Mouse (Mus musculus) neural tube, embryonic 10.5 days (tissue): Measurements from ENCODE around the gene Rmdn2.
A peak's percentile ranks its signal among the peaks of the same experiment; 100 is the strongest.

Experiments used
- DNase-seq: peaks from one replicate; pipeline ENCODE4 v3.0.0-alpha.2; 2017; ENCODE audit warnings: low spot score; ENCODE audit errors: extremely low spot score

The Rmdn2 gene

DNA sequence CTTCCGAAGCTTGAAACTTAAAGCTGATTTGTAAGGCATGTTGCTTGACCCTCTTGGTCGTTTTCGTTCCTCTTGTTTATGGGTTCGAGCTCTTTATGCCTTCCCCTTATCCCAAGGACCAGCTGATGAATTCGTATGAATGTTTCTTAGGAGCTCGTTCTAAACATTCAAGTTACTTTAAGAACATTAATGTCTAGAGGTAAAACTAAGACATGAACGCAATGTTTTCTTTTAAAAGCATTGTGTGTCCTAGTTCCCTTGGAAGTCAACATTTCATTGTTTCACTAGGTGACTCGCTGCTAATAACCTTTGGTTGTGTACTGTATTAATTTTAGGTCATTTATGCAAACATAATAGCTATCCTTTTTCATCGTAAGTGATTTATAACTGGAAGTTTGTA is 4.2 kb downstream of the Rmdn2 start:
- no peak for DNase-seq

DNA sequence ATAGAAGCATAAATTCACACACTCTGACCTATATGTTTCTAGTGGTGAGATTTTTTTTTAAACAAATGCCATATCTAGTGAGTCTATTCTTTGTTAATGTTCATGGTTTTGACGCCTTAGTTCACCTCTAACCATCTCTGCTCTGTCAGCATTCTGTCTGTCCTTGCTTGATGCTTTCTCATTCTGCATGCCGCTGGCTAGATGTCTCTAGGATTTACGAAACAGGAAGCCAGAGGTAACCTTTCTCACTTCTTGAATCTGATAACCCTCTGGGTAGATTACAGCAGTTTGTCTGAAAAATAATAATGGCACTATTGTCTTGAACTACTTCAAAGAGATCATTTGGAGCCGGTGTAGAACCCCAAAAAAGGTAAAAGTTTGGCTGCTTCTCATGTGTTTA is 5.0 kb downstream of the Rmdn2 start:
- DNase-seq: no peak

GRCm38 (mm10) chr17:79618455-79618854 is 6.8 kb downstream of the Rmdn2 start:
- DNase-seq: no peak

- no peak for DNase-seq
Measured at GRCm38 (mm10) chr17:79618984-79619383, 7.3 kb downstream of the Rmdn2 start.

- DNase-seq: no peak
Measured at GRCm38 (mm10) chr17:79622050-79622449, 10.4 kb downstream of the Rmdn2 start.

- DNase-seq: no peak
Measured at GRCm38 (mm10) chr17:79622574-79622973, 10.9 kb downstream of the Rmdn2 start.

GRCm38 (mm10) chr17:79623841-79624240 is 12.2 kb downstream of the Rmdn2 start:
- no peak for DNase-seq

GRCm38 (mm10) chr17:79626241-79626816 is 14.7 kb downstream of the Rmdn2 start:
- no peak for DNase-seq

GRCm38 (mm10) chr17:79649893-79650292 is 38.2 kb downstream of the Rmdn2 start:
- DNase-seq: no peak

GRCm38 (mm10) chr17:79650297-79650696 is 38.6 kb downstream of the Rmdn2 start:
- DNase-seq: no peak

DNA sequence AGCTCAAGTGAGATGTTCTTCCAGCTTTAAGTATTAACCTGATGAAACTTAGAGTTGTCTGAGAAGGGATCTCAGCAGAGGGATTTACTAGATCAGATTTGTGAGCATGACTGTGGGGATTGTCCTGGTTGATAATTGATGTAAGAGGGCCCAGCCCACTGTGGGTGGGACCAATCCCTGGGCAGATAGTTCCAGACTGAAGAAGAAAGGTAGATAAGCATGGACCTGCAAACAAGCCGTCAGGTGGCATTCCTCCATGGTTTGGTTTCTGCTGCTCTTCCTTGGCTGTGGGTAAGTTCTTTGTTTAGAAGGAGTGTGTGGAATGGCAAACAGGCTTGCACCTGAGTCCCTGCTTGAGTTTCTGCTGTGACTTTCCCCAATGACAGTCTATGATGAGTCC is 41.5 kb downstream of the Rmdn2 start:
- no peak for DNase-seq

GRCm38 (mm10) chr17:79654187-79654586 is 42.5 kb downstream of the Rmdn2 start:
- DNase-seq: no peak

DNA sequence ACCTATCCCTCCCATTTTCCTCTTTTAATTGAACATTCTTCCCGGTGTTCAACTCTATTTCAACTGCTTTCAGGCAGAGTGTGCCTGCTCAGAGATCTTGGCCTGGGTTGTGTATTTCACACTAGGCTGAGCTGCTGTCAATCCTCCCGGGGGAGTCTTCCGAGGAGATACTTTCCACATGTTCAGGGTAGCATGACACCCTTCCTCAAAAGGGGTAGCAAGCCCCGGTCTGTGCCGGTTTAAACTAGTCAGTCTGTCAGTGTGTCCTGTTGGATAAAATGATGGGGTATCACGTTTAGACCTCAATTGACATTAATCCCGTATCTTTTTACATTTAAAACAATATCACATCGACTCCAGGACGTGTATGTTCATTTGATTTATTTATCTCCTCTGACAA is 46.1 kb downstream of the Rmdn2 start:
- no peak for DNase-seq

DNA sequence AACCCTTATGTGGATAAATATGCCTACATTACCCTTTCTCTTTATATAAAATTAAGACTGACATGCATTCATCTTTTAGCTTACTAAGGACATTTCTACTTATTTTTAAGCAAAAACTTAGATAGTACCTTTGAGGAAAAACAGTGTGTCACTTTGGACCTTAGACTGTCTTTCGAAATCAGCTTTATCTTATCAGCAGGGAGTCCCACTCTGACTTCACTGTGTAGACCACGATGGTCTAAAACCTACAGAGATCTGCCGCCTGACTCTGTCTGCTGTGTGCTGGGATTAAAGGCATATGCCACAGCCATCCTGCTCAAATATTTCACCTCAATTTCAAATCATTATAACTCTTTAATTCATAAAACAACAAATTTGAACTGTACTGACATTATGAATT is 46.8 kb downstream of the Rmdn2 start:
- no peak for DNase-seq

DNA sequence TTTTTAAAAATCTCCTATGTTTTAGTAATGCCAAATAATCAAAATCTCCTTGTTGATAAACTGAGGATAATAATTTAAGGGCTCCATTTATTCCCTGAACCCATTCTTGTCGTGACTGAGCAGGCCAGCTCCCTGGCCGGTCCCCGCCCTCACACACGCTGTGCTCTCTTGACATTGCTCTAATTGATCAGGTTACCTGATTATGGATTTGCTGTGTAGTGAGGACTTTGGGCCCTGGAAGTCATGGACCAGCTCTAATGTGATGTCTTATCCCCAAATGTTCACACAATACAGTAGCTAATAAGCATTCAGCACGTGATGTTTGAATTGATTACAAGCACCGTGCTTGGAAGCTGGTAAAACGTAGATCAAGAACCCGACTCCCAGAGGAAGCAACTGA is 47.2 kb downstream of the Rmdn2 start:
- no peak for DNase-seq

DNA sequence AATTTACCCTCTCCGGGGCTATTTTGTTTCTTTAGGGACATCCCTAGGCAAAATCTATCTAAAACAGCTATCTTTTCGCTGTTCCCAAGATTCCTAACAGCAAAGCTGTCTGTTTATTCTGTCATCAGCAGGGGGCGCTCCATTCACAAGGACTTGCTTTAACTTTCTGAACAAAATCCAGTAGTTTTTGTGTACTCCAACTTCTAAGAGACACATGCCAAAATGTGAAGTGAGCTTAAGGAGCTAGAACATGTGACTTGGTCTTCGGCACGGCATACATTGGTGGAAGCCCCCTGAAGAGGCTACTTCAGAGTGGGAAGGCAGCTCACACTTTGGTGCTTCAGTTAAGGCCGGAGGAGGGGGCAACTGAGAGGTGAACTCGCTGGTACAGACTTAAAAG is 49.7 kb downstream of the Rmdn2 start:
- DNase-seq: peak; percentile 67

DNA sequence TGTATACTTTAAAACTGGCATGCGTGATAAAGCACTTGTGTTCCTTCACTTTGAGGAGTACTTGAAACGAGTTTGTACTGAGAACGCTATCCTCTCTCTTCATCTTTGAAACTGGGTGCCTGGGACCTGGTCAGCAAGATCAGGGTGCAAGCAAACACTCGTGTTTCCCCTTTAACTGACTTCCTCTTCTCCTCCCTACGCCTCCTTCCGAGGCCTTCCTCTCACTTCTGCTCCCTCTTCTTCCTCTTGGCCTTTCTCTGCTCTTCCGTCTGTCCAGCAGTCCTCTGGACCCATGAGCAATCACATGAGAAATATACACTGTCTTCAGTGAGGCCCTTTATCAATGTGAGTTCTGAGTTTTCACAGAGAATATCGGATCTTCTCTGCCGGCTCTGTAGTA is 50.2 kb downstream of the Rmdn2 start:
- no peak for DNase-seq

GRCm38 (mm10) chr17:79663393-79664105 is 51.9 kb downstream of the Rmdn2 start:
- DNase-seq: no peak

GRCm38 (mm10) chr17:79664106-79664417 is 52.4 kb downstream of the Rmdn2 start:
- no peak for DNase-seq

- no peak for DNase-seq
Measured at GRCm38 (mm10) chr17:79670837-79671236, 59.2 kb downstream of the Rmdn2 start.

DNA sequence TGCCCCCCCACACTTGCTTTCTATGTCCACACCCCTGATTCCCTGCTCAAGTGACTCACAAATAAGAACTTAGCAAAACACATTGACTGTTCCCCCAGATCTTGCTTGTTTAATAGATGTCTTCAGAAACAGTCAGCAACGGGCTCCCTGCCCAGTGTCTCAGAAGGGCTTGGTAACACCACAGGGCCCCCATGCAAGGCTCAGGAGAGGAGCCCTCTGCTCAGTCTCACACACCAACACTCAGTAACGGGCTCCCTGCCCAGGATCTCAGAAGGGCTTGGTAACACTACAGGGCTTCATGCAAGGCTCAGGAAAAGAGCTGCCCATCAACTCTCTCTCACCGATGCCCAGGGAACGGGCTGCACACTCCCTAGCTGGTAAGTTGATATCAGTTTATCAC is 83.4 kb downstream of the Rmdn2 start:
- peak; percentile 6 for DNase-seq

DNA sequence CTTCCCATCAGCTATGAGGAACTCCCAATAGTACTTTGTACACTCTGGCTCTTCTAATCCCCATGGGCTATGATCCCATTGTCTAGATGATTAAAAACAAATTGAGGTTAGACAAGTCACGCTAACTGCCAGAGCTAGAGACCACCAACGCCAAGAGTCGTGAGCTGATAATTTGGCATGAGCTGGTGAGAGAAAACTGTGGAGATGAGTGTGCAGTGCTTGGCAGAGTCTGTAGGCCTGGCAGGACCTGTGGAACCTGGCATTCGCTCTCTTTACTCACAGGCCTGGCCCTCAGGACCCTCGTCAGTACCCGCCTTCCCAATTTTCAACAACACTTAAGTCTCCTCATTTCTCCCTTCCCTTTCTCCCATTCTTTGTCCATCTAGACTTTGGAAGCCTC is 83.9 kb downstream of the Rmdn2 start:
- no peak for DNase-seq

GRCm38 (mm10) chr17:79699197-79699596 is 87.5 kb downstream of the Rmdn2 start:
- DNase-seq: no peak

GRCm38 (mm10) chr17:79700871-79701270 is 89.2 kb downstream of the Rmdn2 start:
- no peak for DNase-seq
